Mouse (Mus musculus): Measurements from ENCODE around the gene Rreb1. TPM values are rescaled to one million over a fixed set of nuclear protein-coding genes. Genes with fewer than 3 reads are reported as not detected.

Gene Rreb1
- polyA plus RNA-seq, 1 experiment from 2014 or later, result 6.0 TPM

- Histone ChIP-seq H3K4me3 (no peak overlapping the region), H3K36me3 (replicated peaks) (no peaks in the 10 kb centered on the region), H3K27me3 (replicated peaks; ENCODE audit: low read depth, poor library complexity, severe bottlenecking) (no peaks in the 10 kb centered on the region), H3K27ac (replicated peaks) (no peak overlapping the region), H3K4me1 (peaks cover 43% of the 10 kb centered on the region), H3K9me3 (no peaks in the 10 kb centered on the region)
- WGBS, result 68% methylated on average over 3 of the region's 3 CpGs
- no peak for DNase-seq (ENCODE audit: low spot score)
These were observed 99.0 kb downstream of the Rreb1 start for GRCm38 (mm10) chr13:37877241-37877640.

- no peak for DNase-seq (ENCODE audit: low spot score)
These were observed 100.7 kb downstream of the Rreb1 start for GRCm38 (mm10) chr13:37878918-37879331.

GRCm38 (mm10) chr13:37879556-37879955 is 101.4 kb downstream of the Rreb1 start:
- H3K27me3 ChIP-seq (replicated peaks; ENCODE audit: low read depth, poor library complexity, severe bottlenecking), result no peaks in the 10 kb centered on the region
- no peak overlapping the region for H3K27ac ChIP-seq (replicated peaks)
- H3K9me3 ChIP-seq, result no peaks in the 10 kb centered on the region
- H3K4me3 ChIP-seq, result no peak overlapping the region
- no peaks in the 10 kb centered on the region for H3K36me3 ChIP-seq (replicated peaks)
- H3K4me1 ChIP-seq, result peaks cover 35% of the 10 kb centered on the region
- no peak for DNase-seq (ENCODE audit: low spot score)
- 70% methylated on average over 5 of the region's 5 CpGs for WGBS

More at GRCm38 (mm10) chr13:37878918-37879331, 100.7 kb downstream of the Rreb1 start:
- H3K9me3 ChIP-seq, result no peaks in the 10 kb centered on the region
- WGBS, result 90% methylated on average over 2 of the region's 2 CpGs
- H3K4me3 ChIP-seq, result no peak overlapping the region
- H3K36me3 ChIP-seq (replicated peaks), result no peaks in the 10 kb centered on the region
- H3K27me3 ChIP-seq (replicated peaks; ENCODE audit: low read depth, poor library complexity, severe bottlenecking), result no peaks in the 10 kb centered on the region
- H3K4me1 ChIP-seq, result peaks cover 35% of the 10 kb centered on the region
- H3K27ac ChIP-seq (replicated peaks), result peak overlapping the region; percentile 41; the same call in 1 of the 2 replicates

GRCm38 (mm10) chr13:37880035-37880434 is 101.8 kb downstream of the Rreb1 start:
- Histone ChIP-seq H3K36me3 (replicated peaks) (no peaks in the 10 kb centered on the region), H3K27me3 (replicated peaks; ENCODE audit: low read depth, poor library complexity, severe bottlenecking) (no peaks in the 10 kb centered on the region), H3K27ac (replicated peaks) (no peak overlapping the region), H3K4me3 (no peak overlapping the region), H3K9me3 (no peaks in the 10 kb centered on the region), H3K4me1 (peaks cover 35% of the 10 kb centered on the region)
- no peak for DNase-seq (ENCODE audit: low spot score)
- WGBS, result 63% methylated on average over 1 of the region's 1 CpGs

GRCm38 (mm10) chr13:37880581-37881130 is 102.5 kb downstream of the Rreb1 start:
- no peaks in the 10 kb centered on the region for H3K9me3 ChIP-seq
- 62% methylated on average over 9 of the region's 9 CpGs for WGBS
- peaks cover 35% of the 10 kb centered on the region for H3K4me1 ChIP-seq
- no peaks in the 10 kb centered on the region for H3K27me3 ChIP-seq (replicated peaks; ENCODE audit: low read depth, poor library complexity, severe bottlenecking)
- no peak overlapping the region for H3K4me3 ChIP-seq
- no peak overlapping the region; the same call in 1 of the 2 replicates for H3K27ac ChIP-seq (replicated peaks)
- DNase-seq (ENCODE audit: low spot score), result no peak
- no peaks in the 10 kb centered on the region for H3K36me3 ChIP-seq (replicated peaks)

- DNase-seq (ENCODE audit: low spot score), result no peak
- H3K9me3 ChIP-seq, result no peaks in the 10 kb centered on the region
- H3K36me3 ChIP-seq (replicated peaks), result no peaks in the 10 kb centered on the region
- H3K4me3 ChIP-seq, result no peak overlapping the region
- H3K4me1 ChIP-seq, result peaks cover 24% of the 10 kb centered on the region
- no peak overlapping the region for H3K27ac ChIP-seq (replicated peaks)
- no peaks in the 10 kb centered on the region for H3K27me3 ChIP-seq (replicated peaks; ENCODE audit: low read depth, poor library complexity, severe bottlenecking)
- 91% methylated on average over 8 of the region's 8 CpGs for WGBS
These were observed 104.3 kb downstream of the Rreb1 start for GRCm38 (mm10) chr13:37882521-37882920.

GRCm38 (mm10) chr13:37883008-37883407 is 104.8 kb downstream of the Rreb1 start:
- no peak overlapping the region for H3K27ac ChIP-seq (replicated peaks)
- no peaks in the 10 kb centered on the region for H3K9me3 ChIP-seq
- no peak for DNase-seq (ENCODE audit: low spot score)
- H3K4me1 ChIP-seq, result peaks cover 24% of the 10 kb centered on the region
- no peak overlapping the region for H3K4me3 ChIP-seq
- 85% methylated on average over 5 of the region's 5 CpGs for WGBS
- no peaks in the 10 kb centered on the region for H3K36me3 ChIP-seq (replicated peaks)
- no peaks in the 10 kb centered on the region for H3K27me3 ChIP-seq (replicated peaks; ENCODE audit: low read depth, poor library complexity, severe bottlenecking)

GRCm38 (mm10) chr13:37885392-37885791 is 107.2 kb downstream of the Rreb1 start:
- DNase-seq (ENCODE audit: low spot score), result no peak
- no peaks in the 10 kb centered on the region for H3K36me3 ChIP-seq (replicated peaks)
- no peaks in the 10 kb centered on the region for H3K27me3 ChIP-seq (replicated peaks; ENCODE audit: low read depth, poor library complexity, severe bottlenecking)
- H3K4me1 ChIP-seq, result peaks cover 7% of the 10 kb centered on the region
- no peak overlapping the region for H3K27ac ChIP-seq (replicated peaks)
- H3K4me3 ChIP-seq, result no peak overlapping the region
- no peaks in the 10 kb centered on the region for H3K9me3 ChIP-seq
- 85% methylated on average over 2 of the region's 2 CpGs for WGBS

GRCm38 (mm10) chr13:37886024-37886423 is 107.8 kb downstream of the Rreb1 start:
- no peak overlapping the region for H3K27ac ChIP-seq (replicated peaks)
- no peaks in the 10 kb centered on the region for H3K36me3 ChIP-seq (replicated peaks)
- H3K27me3 ChIP-seq (replicated peaks; ENCODE audit: low read depth, poor library complexity, severe bottlenecking), result no peaks in the 10 kb centered on the region
- H3K4me3 ChIP-seq, result no peak overlapping the region
- WGBS, result 85% methylated on average over 6 of the region's 6 CpGs
- H3K9me3 ChIP-seq, result no peaks in the 10 kb centered on the region
- peaks cover under 1% of the 10 kb centered on the region; the same call in 1 of the 2 replicates for H3K4me1 ChIP-seq
- no peak for DNase-seq (ENCODE audit: low spot score)

GRCm38 (mm10) chr13:37894756-37895155 is 116.6 kb downstream of the Rreb1 start:
- Histone ChIP-seq H3K4me3 (no peak overlapping the region), H3K27me3 (replicated peaks; ENCODE audit: low read depth, poor library complexity, severe bottlenecking) (no peaks in the 10 kb centered on the region), H3K9me3 (no peaks in the 10 kb centered on the region), H3K4me1 (no peaks in the 10 kb centered on the region), H3K36me3 (replicated peaks) (peaks cover 63% of the 10 kb centered on the region), H3K27ac (replicated peaks) (no peak overlapping the region)
- no peak for DNase-seq (ENCODE audit: low spot score)
- WGBS, result 86% methylated on average over 8 of the region's 8 CpGs

GRCm38 (mm10) chr13:37895564-37896254 is 117.5 kb downstream of the Rreb1 start:
- Histone ChIP-seq H3K27me3 (replicated peaks; ENCODE audit: low read depth, poor library complexity, severe bottlenecking) (no peaks in the 10 kb centered on the region), H3K4me1 (no peaks in the 10 kb centered on the region), H3K9me3 (no peaks in the 10 kb centered on the region), H3K27ac (replicated peaks) (no peak overlapping the region), H3K4me3 (no peak overlapping the region), H3K36me3 (replicated peaks) (peaks cover 73% of the 10 kb centered on the region)
- 82% methylated on average over 6 of the region's 6 CpGs for WGBS
- DNase-seq (ENCODE audit: low spot score), result no peak

GRCm38 (mm10) chr13:37896423-37896822 is 118.2 kb downstream of the Rreb1 start:
- 87% methylated on average over 1 of the region's 1 CpGs for WGBS
- Histone ChIP-seq H3K27me3 (replicated peaks; ENCODE audit: low read depth, poor library complexity, severe bottlenecking) (no peaks in the 10 kb centered on the region), H3K36me3 (replicated peaks) (peaks cover 74% of the 10 kb centered on the region), H3K27ac (replicated peaks) (no peak overlapping the region), H3K4me3 (no peak overlapping the region), H3K9me3 (no peaks in the 10 kb centered on the region), H3K4me1 (no peaks in the 10 kb centered on the region)
- no peak for DNase-seq (ENCODE audit: low spot score)

GRCm38 (mm10) chr13:37898772-37899171 is 120.6 kb downstream of the Rreb1 start:
- no peak for DNase-seq (ENCODE audit: low spot score)
- H3K36me3 ChIP-seq (replicated peaks), result peaks cover 61% of the 10 kb centered on the region
- WGBS, result 90% methylated on average over 5 of the region's 5 CpGs

More at GRCm38 (mm10) chr13:37898772-37899171, 120.6 kb downstream of the Rreb1 start:
- H3K27me3 ChIP-seq (replicated peaks; ENCODE audit: low read depth, poor library complexity, severe bottlenecking), result no peaks in the 10 kb centered on the region
- no peak overlapping the region for H3K4me3 ChIP-seq
- H3K27ac ChIP-seq (replicated peaks), result no peak overlapping the region
- H3K4me1 ChIP-seq, result no peaks in the 10 kb centered on the region
- H3K9me3 ChIP-seq, result no peaks in the 10 kb centered on the region

All from embryonic facial prominence, embryonic 10.5 days (tissue).